Mouse (Mus musculus) heart, adult 11 months (tissue): ENCODE results near the gene Hoxb7.

Experiments
- DNase-seq: peaks from one replicate; pipeline ENCODE4 v3.0.0; 2022

The Hoxb7 gene

GRCm38 (mm10) chr11:96286739-96287385, 439 bp downstream of the Hoxb7 start:
- DNase-seq: no peak

GRCm38 (mm10) chr11:96287411-96287810, 988 bp downstream of the Hoxb7 start:
- DNase-seq: no peak

DNA sequence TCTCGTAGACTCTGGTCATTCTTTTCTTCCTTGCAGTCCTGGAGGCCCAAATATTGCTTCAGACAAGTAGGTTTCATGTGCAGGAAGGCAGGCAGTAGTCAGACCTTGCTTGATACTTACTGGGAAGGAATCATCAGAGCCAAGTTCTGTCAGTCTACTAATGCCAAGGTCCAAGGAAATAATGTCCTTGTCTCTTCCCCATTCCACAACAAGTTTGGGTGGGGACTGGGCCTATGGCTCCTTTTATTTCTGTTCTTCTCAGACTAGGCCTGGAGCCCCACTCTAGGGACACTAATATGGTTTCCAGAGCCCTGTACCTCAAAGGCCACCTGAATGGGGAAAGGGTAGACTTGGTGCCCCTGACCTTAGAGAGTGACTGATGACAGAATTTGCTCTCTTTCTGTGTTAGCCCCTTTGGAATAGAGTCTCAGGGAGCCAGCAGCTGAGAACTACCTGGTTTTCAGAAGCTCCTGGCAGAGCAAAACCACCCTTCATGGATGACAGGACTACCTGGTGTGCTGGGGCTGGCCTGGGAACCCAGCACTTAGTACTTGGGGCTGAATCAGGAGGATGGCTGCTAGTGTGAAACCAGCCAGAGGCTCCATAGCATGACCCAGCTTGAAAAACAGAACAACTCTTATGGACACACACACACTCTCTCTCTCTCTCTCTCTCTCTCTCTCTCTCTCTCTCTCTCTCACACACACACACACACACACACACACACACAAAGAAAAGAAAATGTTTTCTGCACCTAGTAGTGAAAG, 2.2 kb downstream of the Hoxb7 start:
- no peak for DNase-seq

- no peak for DNase-seq
These were observed 2.9 kb downstream of the Hoxb7 start for GRCm38 (mm10) chr11:96289293-96289692.

GRCm38 (mm10) chr11:96289837-96290236, 3.4 kb downstream of the Hoxb7 start:
- DNase-seq: no peak

- no peak for DNase-seq
These were observed 4.4 kb downstream of the Hoxb7 start for GRCm38 (mm10) chr11:96290705-96291355.

DNA sequence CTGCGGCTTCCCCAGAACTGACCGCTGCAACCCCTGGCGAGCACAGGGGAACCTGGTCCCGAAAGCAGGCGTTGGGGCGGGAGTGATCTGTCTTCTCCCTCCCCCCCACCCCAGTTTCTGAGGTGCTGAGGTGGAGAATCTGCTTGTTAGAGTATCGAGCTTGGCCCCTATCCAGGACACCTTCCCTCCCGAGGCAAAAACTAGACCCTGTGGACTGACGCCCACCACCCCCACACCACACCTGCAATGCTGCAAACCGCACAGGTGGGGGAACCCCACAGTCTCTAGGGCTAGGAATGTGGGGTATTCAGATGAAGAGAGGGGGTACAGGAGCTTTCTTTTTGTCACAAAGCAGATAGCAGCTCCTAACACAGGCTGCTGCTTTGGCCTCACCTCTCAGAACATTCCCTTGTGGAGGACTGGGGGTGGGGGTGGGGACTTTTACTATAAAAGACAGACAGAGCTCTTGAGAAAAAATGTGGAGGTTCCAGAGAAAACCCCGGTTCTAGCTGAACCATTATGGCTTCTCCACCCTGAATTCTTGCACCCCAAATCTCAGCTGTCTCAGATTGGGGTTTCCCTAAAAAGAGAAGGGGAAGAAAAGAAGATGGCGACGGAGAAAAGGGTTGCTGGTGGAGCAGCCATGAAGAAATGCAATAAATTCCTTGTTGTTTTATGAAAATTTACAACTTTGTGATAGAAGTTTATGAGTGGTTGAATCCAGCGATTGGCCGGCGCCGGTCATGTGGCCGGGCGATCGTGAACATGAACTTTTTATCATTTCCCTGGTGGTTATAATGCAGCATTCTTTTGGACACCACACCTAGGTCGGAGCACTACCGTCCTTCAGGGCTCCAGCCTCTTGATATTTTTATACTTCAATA, 5.5 kb downstream of the Hoxb7 start, which contains the start of gene Hoxb6:
Gene Hoxb6 (plus strand): TSS at position 796 of the 884 bp plus-strand sequence.
- no peak for DNase-seq

DNA sequence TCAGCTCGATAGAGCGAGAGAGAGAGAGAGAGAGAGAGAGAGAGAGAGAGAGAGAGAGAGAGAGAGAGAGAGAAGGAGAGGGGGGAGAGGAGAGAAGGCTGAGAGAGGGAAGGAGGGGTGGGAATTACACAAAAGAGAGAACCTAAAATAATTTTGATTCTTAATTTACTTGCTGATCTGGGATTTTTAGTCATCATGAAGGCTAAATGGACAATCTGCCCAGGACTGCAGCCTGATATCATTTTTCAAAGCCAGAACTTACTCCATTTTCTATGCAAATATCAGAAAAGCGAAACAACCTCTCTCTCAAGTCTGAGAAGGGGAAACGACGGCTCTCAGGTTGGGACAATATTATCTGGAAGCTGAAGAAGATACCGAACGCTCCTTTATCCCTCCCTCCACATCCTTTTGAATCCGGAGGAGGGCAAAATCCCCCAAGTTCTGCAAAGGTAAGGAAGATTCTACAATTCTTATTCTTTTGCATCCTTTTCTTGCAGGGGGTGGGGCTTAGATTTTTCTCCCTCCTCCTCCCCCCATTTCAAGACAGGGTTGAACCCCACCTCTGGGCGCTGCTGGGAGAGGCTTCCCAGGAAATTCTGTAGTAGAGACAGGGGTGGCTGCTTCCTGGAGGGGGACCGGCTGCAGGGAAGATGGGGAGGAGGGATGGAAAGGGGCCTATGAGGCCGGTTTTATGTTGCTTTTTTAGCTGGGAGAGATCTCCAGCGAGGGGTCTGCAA, 6.3 kb downstream of the Hoxb7 start:
- DNase-seq: no peak

- no peak for DNase-seq
These were observed 7.0 kb downstream of the Hoxb7 start for GRCm38 (mm10) chr11:96293302-96293921.

DNA sequence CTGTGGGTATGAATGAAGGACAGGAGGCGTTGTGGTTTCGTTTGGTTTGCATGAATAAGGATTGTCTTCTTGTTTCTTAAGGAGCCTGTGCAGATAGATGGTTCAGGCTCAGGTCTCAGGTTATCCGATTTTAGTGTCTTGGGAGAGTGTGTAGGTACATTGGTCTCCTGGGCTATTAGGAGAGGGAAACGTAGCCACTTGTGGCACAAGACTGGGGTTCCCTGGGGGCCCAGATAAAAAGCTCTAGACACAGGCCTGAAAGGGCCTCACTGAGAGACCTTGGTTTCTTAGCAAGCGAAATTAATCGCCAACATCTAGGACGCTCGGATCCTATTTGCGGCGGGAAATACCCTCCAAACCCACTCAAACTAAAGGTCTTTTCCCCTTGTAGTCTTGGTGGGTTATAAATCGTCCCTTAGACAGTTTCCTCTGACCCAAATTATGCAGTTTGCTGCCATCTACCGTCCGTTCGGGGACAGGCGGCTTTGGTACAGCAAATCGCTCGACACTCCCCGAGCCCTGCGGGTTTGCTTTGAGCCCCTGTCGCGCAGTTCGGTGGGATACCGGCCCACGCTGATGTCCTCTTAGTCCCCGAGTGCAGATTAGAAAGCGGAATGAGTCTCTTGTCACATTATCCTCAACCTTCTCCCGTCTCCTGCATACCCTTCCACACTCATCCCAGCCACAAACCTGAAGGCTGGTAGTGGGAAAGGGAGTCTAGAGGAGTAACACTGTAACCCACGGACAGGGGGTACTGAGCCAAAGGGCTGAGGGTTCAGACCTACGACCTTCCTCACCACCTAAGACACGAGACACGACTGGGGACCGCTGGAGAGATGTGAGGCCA, 8.0 kb downstream of the Hoxb7 start:
- peak; percentile 85 for DNase-seq

- DNase-seq: no peak
These were observed 8.8 kb downstream of the Hoxb7 start for GRCm38 (mm10) chr11:96295092-96295835.

DNA sequence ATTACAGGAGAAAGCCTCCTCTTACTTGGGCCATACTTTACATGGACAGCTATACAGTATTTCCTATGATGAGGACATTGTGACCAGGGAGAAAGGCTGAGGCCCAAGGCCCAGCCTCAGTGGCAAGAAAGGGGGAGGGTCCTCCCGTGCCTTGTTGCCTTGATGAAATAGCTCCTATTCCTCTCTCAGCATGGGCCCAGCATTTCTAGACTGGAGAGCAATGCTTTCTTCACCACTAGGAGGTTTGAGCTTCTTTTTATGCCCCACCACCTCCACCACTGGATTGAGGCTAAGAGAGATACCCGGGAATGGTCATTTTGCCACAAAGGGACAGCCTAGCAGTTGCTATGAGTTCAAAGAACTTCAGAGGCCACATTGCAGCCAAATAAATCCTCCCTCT, 10.6 kb downstream of the Hoxb7 start:
- no peak for DNase-seq

DNA sequence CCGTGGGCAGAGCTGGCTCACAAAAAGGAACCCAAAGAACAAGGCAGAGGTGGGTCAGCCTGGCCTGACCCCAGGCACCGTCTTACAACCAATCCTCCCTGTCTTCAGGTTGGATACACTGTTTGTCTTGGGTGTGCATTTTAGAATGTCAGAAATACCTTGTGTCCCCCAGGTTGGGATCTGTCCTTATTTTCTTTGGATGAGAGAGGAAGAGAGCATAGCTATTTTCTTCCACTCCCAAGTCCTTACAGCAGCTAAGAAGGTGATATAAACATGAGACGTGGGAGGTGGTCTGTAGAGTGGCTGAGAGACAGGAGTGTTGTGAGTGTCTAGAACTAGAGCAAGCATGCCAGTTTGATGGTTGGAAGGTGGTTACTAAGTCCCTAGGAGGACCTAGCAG, 11.0 kb downstream of the Hoxb7 start:
- DNase-seq: no peak

GRCm38 (mm10) chr11:96297968-96298635, 11.7 kb downstream of the Hoxb7 start:
- no peak for DNase-seq

GRCm38 (mm10) chr11:96298895-96299667, 12.7 kb downstream of the Hoxb7 start:
- DNase-seq: no peak

GRCm38 (mm10) chr11:96299781-96300180, 13.4 kb downstream of the Hoxb7 start:
- no peak for DNase-seq

DNA sequence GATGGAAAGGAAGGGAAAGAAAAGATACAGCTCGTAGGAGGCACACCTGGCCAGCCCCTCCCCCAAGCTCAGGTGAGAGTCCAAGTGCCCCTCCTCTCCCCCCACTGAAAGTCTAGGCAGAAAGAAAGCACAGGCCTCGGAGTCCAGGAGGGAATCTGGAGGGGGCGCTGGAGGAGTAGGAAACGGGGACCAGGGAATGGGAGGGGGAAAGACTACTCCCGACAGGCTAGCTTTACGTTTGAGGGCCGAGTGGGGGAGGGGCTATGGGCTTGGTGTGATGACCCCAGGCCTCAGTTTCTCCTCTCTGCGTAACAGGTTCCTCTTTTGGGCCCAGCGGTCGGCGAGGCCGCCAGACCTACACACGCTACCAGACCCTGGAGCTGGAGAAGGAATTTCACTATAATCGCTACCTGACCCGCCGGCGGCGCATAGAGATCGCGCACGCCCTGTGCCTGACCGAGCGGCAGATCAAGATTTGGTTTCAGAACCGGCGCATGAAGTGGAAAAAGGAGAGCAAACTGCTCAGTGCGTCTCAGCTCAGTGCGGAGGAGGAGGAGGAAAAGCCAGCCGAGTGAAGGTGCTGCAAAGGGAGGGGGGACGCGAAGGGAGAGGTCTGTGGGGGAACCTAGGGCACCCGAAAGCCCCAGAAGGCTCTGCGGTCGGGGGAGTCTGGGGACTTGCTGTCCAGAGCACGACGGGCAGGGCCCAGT, 14.1 kb downstream of the Hoxb7 start:
- no peak for DNase-seq

GRCm38 (mm10) chr11:96301064-96301431, 14.6 kb downstream of the Hoxb7 start:
- DNase-seq: no peak
